Mouse (Mus musculus) heart, postnatal 0 days (tissue): Measurements from ENCODE around the gene Gadd45gip1.

ENCODE experiments used
- CTCF ChIP-seq: IDR thresholded peaks from 2 replicates; pipeline ENCODE4 v1.5.1; 2016; ENCODE audit warnings: antibody characterized with exemption, control low read depth, low read depth
- EP300 ChIP-seq: IDR thresholded peaks from 2 replicates; pipeline ENCODE4 v1.6.1; 2016; ENCODE audit warnings: antibody characterized with exemption, low read depth

- TF ChIP-seq CTCF (no peak), EP300 (no peak)
These were observed 16.5 kb downstream of the Gadd45gip1 start for GRCm38 (mm10) chr8:84847684-84848435.
